Mouse (Mus musculus): Measurements from ENCODE around the gene Mcm9. TPM values are rescaled to one million over a fixed set of nuclear protein-coding genes. Genes with fewer than 3 reads are reported as not detected.
A peak's percentile ranks its signal among the peaks of the same experiment; 100 is the strongest.

The Mcm9 gene
- polyA plus RNA-seq, 2 experiments = 8.8 to 12.0 TPM

GRCm38 (mm10) chr10:53509158-53509773 is 121.0 kb downstream of the Mcm9 start:
- ATAC-seq (ENCODE audit: low FRiP score, low read depth) (peak; percentile 65), DNase-seq (ENCODE audit: low spot score) (peak; percentile 87)
- TF ChIP-seq POLR2A (IDR thresholded peaks at IDR 0.05; ENCODE audit: borderline replicate concordance, extremely low read depth, insufficient read depth, insufficient read length) = no peak
- WGBS = 32% methylated on average over 6 of the region's 6 CpGs
- no peaks in the 10 kb centered on the region for H3K4me1 ChIP-seq (ENCODE audit: control insufficient read depth, insufficient read depth, low read length)
- no peaks in the 10 kb centered on the region for H3K9me3 ChIP-seq (ENCODE audit: control insufficient read depth, low read length)
- no peak overlapping the region for H3K9ac ChIP-seq (ENCODE audit: low read depth, low read length, severe bottlenecking)
- H3K4me3 ChIP-seq (replicated peaks; ENCODE audit: low read length) = no peak overlapping the region
- H3K36me3 ChIP-seq (ENCODE audit: control insufficient read depth, insufficient read depth, low read length) = no peaks in the 10 kb centered on the region
- no peak overlapping the region for H3K4me2 ChIP-seq (replicated peaks; ENCODE audit: low read depth, low read length, severe bottlenecking)
- H3K27ac ChIP-seq (replicated peaks; ENCODE audit: low read depth, low read length) = no peak overlapping the region
- H3K27me3 ChIP-seq (ENCODE audit: control insufficient read depth, insufficient read depth, low read length) = no peaks in the 10 kb centered on the region

GRCm38 (mm10) chr10:53508676-53509075 is 121.6 kb downstream of the Mcm9 start:
- H3K9me3 ChIP-seq (ENCODE audit: control insufficient read depth, low read length) = no peaks in the 10 kb centered on the region
- no peak for ATAC-seq (ENCODE audit: low FRiP score, low read depth)
- no peak for TF ChIP-seq POLR2A (IDR thresholded peaks at IDR 0.05; ENCODE audit: borderline replicate concordance, extremely low read depth, insufficient read depth, insufficient read length)
- no peak overlapping the region for H3K4me3 ChIP-seq (replicated peaks; ENCODE audit: low read length)
- no peaks in the 10 kb centered on the region for H3K4me1 ChIP-seq (ENCODE audit: control insufficient read depth, insufficient read depth, low read length)
- H3K27ac ChIP-seq (replicated peaks; ENCODE audit: low read depth, low read length) = no peak overlapping the region
- H3K9ac ChIP-seq (ENCODE audit: low read depth, low read length, severe bottlenecking) = no peak overlapping the region
- no peak overlapping the region for H3K4me2 ChIP-seq (replicated peaks; ENCODE audit: low read depth, low read length, severe bottlenecking)
- DNase-seq (ENCODE audit: low spot score) = no peak
- no peaks in the 10 kb centered on the region for H3K27me3 ChIP-seq (ENCODE audit: control insufficient read depth, insufficient read depth, low read length)
- H3K36me3 ChIP-seq (ENCODE audit: control insufficient read depth, insufficient read depth, low read length) = no peaks in the 10 kb centered on the region

GRCm38 (mm10) chr10:53505526-53505925 is 124.7 kb downstream of the Mcm9 start:
- H3K4me3 ChIP-seq (replicated peaks; ENCODE audit: low read length) = no peak overlapping the region
- H3K9me3 ChIP-seq (ENCODE audit: control insufficient read depth, low read length) = no peaks in the 10 kb centered on the region
- no peaks in the 10 kb centered on the region for H3K27me3 ChIP-seq (ENCODE audit: control insufficient read depth, insufficient read depth, low read length)
- no peak for DNase-seq (ENCODE audit: low spot score)
- ATAC-seq (ENCODE audit: low FRiP score, low read depth) = no peak
- H3K36me3 ChIP-seq (ENCODE audit: control insufficient read depth, insufficient read depth, low read length) = no peaks in the 10 kb centered on the region
- no peak overlapping the region for H3K4me2 ChIP-seq (replicated peaks; ENCODE audit: low read depth, low read length, severe bottlenecking)
- no peak overlapping the region for H3K9ac ChIP-seq (ENCODE audit: low read depth, low read length, severe bottlenecking)
- peaks cover 3% of the 10 kb centered on the region; the same call in 1 of the 2 replicates for H3K4me1 ChIP-seq (ENCODE audit: control insufficient read depth, insufficient read depth, low read length)
- no peak overlapping the region for H3K27ac ChIP-seq (replicated peaks; ENCODE audit: low read depth, low read length)
- TF ChIP-seq POLR2A (IDR thresholded peaks at IDR 0.05; ENCODE audit: borderline replicate concordance, extremely low read depth, insufficient read depth, insufficient read length) = no peak
- 56% methylated on average over 2 of the region's 2 CpGs for WGBS

- Histone ChIP-seq H3K4me1 (ENCODE audit: control insufficient read depth, insufficient read depth, low read length) (peaks cover 3% of the 10 kb centered on the region; the same call in 1 of the 2 replicates), H3K36me3 (ENCODE audit: control insufficient read depth, insufficient read depth, low read length) (no peaks in the 10 kb centered on the region), H3K4me2 (replicated peaks; ENCODE audit: low read depth, low read length, severe bottlenecking) (no peak overlapping the region), H3K27me3 (ENCODE audit: control insufficient read depth, insufficient read depth, low read length) (no peaks in the 10 kb centered on the region), H3K9me3 (ENCODE audit: control insufficient read depth, low read length) (no peaks in the 10 kb centered on the region), H3K9ac (ENCODE audit: low read depth, low read length, severe bottlenecking) (no peak overlapping the region), H3K4me3 (replicated peaks; ENCODE audit: low read length) (no peak overlapping the region), H3K27ac (replicated peaks; ENCODE audit: low read depth, low read length) (no peak overlapping the region)
- ATAC-seq (ENCODE audit: low FRiP score, low read depth) (no peak), DNase-seq (ENCODE audit: low spot score) (peak; percentile 28)
- WGBS = 28% methylated on average over 3 of the region's 3 CpGs
- TF ChIP-seq POLR2A (IDR thresholded peaks at IDR 0.05; ENCODE audit: borderline replicate concordance, extremely low read depth, insufficient read depth, insufficient read length) = no peak
Measured at GRCm38 (mm10) chr10:53505069-53505468, 125.2 kb downstream of the Mcm9 start.

- H3K4me2 ChIP-seq (replicated peaks; ENCODE audit: low read depth, low read length, severe bottlenecking) = 0 out of 2 replicates have a peak overlapping the region, but pooled peaks have one; percentile 13
- no peaks in the 10 kb centered on the region for H3K9me3 ChIP-seq (ENCODE audit: control insufficient read depth, low read length)
- WGBS = 46% methylated on average over 21 of the region's 21 CpGs
- ATAC-seq (ENCODE audit: low FRiP score, low read depth) = peak; percentile 15; the same call in 1 of the 2 replicates
- no peaks in the 10 kb centered on the region for H3K27me3 ChIP-seq (ENCODE audit: control insufficient read depth, insufficient read depth, low read length)
- DNase-seq (ENCODE audit: low spot score) = peak; percentile 27
- no peaks in the 10 kb centered on the region for H3K36me3 ChIP-seq (ENCODE audit: control insufficient read depth, insufficient read depth, low read length)
- H3K4me3 ChIP-seq (replicated peaks; ENCODE audit: low read length) = no peak overlapping the region
- TF ChIP-seq POLR2A (IDR thresholded peaks at IDR 0.05; ENCODE audit: borderline replicate concordance, extremely low read depth, insufficient read depth, insufficient read length) = no peak
- H3K4me1 ChIP-seq (ENCODE audit: control insufficient read depth, insufficient read depth, low read length) = peaks cover 3% of the 10 kb centered on the region; the same call in 1 of the 2 replicates
- H3K9ac ChIP-seq (ENCODE audit: low read depth, low read length, severe bottlenecking) = 0 out of 2 replicates have a peak overlapping the region, but pooled peaks have one; percentile 22
- H3K27ac ChIP-seq (replicated peaks; ENCODE audit: low read depth, low read length) = no peak overlapping the region
Measured at GRCm38 (mm10) chr10:53502875-53503816, 127.1 kb downstream of the Mcm9 start.

All from limb, embryonic 14.5 days (tissue).